Mouse (Mus musculus): ENCODE measurements around the gene Znrf3.

- TF ChIP-seq GATA1 (IDR thresholded peaks at IDR 0.05; ENCODE audit: borderline replicate concordance, low read length): no peak
- TF ChIP-seq FLI1 (IDR thresholded peaks at IDR 0.05; ENCODE audit: low read length): no peak
Measured at GRCm38 (mm10) chr11:5476806-5477205, 32.2 kb upstream of the Znrf3 start.

Data from megakaryocyte, embryonic 14.5 days (primary cell).